In genomic region chr7:63668951-63669350, GRCm38 (mm10) we compare ENCODE assay signal across 11 mouse cellular contexts.
DNase-seq lines count a peak whose midpoint lies in the region; ATAC-seq lines count a peak whose summit lies in the region.
"Had no signal": no experiment of that assay in that cellular context is flagged by ENCODE, and none has a peak within 500 bp of the region (broad histone marks: within the 10 kb centered on the region; RNA-seq: fewer than 3 reads in every experiment).

No protein-coding gene starts in this region.

- DNase-seq in frontal cortex, postnatal 25 days (ENCODE audit: low spot score in 2 of 2), result no peak
- peak; percentile 59 to 72 for DNase-seq in right cerebral cortex, adult 2 months (ENCODE audit: low spot score in 2 of 2)
- DNase-seq in right cerebral cortex, postnatal 4 days, result no peak
- peak; percentile 47 to 79 for DNase-seq in left cerebral cortex, postnatal 25 days (ENCODE audit: low spot score in 2 of 2)
- peak; percentile 48 to 70 for DNase-seq in right cerebral cortex, postnatal 36 days (ENCODE audit: low spot score in 2 of 2)
- DNase-seq in heart, postnatal 25 days (ENCODE audit: low spot score), result no peak
- DNase-seq: adrenal gland, postnatal 36 days; heart, postnatal 14 days; liver, embryonic 13.5 days had no signal

- intact Hi-C loops in left cerebral cortex, postnatal 25 days (cut with DNase I), result loop anchor here (2.0 to 5.0 kb wide), 3 partner anchors 82 to 202 kb away; no protein-coding TSS in a partner anchor
- intact Hi-C loops in heart, postnatal 25 days (cut with DNase I), result no loop called here

- peak; percentile 19; the same call in 1 of the 2 replicates for ATAC-seq in frontal cortex, adult (ENCODE audit: low TSS enrichment)
- no peak for ATAC-seq in megakaryocyte-erythroid progenitor cell, adult 5-6 weeks (replicated peaks; ENCODE audit: low FRiP score, low TSS enrichment, poor library complexity, severe bottlenecking)

Comparison
In these comparisons a context has a peak if more than half of its experiments do, and no peak if none do; other contexts are left out.
1. DNase-seq: peak in right cerebral cortex, adult 2 months (2 of 2), left cerebral cortex, postnatal 25 days (2 of 2) and right cerebral cortex, postnatal 36 days (2 of 2); none in frontal cortex, postnatal 25 days (0 of 2), right cerebral cortex, postnatal 4 days (single experiment) and heart, postnatal 25 days (single experiment).